Mouse (Mus musculus): Measurements from ENCODE around the gene Ifi213. TPM values are rescaled to one million over a fixed set of nuclear protein-coding genes. Genes with fewer than 3 reads are reported as not detected.
"Not testable (repeated sequence)": the region's sequence is repeated elsewhere in the genome, so short reads cannot be mapped to it uniquely, and the experiment has no call there.

The Ifi213 gene
- polyA plus RNA-seq, 1 experiment from 2014 or later, result not detected

DNA sequence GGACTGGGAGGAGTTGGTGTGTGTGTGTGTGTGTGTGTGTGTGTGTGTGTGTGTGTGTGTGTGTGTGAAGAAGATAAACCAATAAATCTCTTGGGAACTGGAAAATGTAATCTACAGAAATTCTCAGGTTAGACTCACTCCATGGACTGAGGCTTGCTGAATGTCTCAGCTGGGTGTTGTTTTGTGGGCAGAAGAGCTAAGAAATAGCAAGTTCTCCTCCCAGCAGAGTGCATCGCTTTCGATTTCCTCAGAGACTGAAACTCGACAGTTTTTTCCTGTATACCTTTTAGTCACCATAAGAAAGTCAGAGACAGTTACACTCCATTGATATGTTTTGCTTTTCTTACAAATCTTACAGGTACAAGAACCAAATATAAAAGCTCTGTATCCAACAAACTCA, 63.3 kb downstream of the Ifi213 start, which contains the start of gene Ifi214:
Ifi214 (minus strand) TSS at position 167 of the 400 bp plus-strand sequence.
- not testable (repeated sequence) for H3K9me3 ChIP-seq (replicated peaks); H3K4me3 ChIP-seq; H3K4me1 ChIP-seq; H3K27ac ChIP-seq (replicated peaks); H3K27me3 ChIP-seq (ENCODE audit: low read depth, poor library complexity, severe bottlenecking); DNase-seq (ENCODE audit: low spot score); H3K36me3 ChIP-seq
- 90% methylated on average over 3 of the region's 3 CpGs for WGBS

DNA sequence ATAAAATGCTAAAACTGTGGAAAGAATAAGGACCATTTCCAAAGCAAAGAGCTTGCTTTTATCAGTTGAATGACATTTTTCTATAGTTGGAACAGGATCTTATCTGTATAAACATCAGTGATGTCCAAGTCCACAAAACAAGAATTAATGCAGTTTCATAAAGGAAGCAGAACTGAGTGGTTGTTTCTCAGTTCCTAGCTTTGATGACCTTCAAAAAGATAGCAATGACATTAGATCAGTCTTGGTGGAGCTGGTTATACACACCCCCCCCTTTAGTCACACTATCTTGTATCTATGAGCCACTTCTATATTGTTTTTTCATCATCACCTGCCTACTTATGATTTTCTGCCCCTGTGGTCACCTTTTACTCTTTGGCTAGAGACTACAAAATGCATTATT, 77.6 kb downstream of the Ifi213 start:
- Histone ChIP-seq H3K9me3 (replicated peaks) (no peaks in the 10 kb centered on the region), H3K4me1 (no peaks in the 10 kb centered on the region), H3K27me3 (ENCODE audit: low read depth, poor library complexity, severe bottlenecking) (no peaks in the 10 kb centered on the region), H3K36me3 (no peaks in the 10 kb centered on the region), H3K4me3 (no peak overlapping the region), H3K27ac (replicated peaks) (no peak overlapping the region)
- DNase-seq (ENCODE audit: low spot score), result no peak

Small RNA genes lying within 50 kb of the gene (microRNA-seq; reads per million reads assigned to microRNA genes)
- gene Gm44339, result not detected
- gene Gm44481, result not detected

Other genes starting within 250 kb of the Ifi213 start
- 6.7 TPM in 2 replicates for gene Aim2, start 248.4 kb downstream of the Ifi213 start, polyA plus RNA-seq (2016; fragmentation: Nextera tagmentation; extraction: Ambion mirVana)
- 2.0 and 5.3 TPM in 2 replicates for gene Cadm3, start 231.6 kb downstream of the Ifi213 start, polyA plus RNA-seq (2016; fragmentation: Nextera tagmentation; extraction: Ambion mirVana)
- gene Ifi206, start 108.2 kb downstream of the Ifi213 start, polyA plus RNA-seq (2016; fragmentation: Nextera tagmentation; extraction: Ambion mirVana), result not detected in 2 replicates
- not detected in 2 replicates for gene Ifi214, start 63.3 kb downstream of the Ifi213 start, polyA plus RNA-seq (2016; fragmentation: Nextera tagmentation; extraction: Ambion mirVana)
- gene Ifi209, start 31.6 kb upstream of the Ifi213 start, polyA plus RNA-seq (2016; fragmentation: Nextera tagmentation; extraction: Ambion mirVana), result not detected in 2 replicates
- not detected in 2 replicates for gene Ifi208, start 74.4 kb upstream of the Ifi213 start, polyA plus RNA-seq (2016; fragmentation: Nextera tagmentation; extraction: Ambion mirVana)
- gene Ifi207, start 142.5 kb upstream of the Ifi213 start, polyA plus RNA-seq (2016; fragmentation: Nextera tagmentation; extraction: Ambion mirVana), result 0.16 and 0.65 TPM in 2 replicates
- gene Ifi204, start 167.7 kb upstream of the Ifi213 start, polyA plus RNA-seq (2016; fragmentation: Nextera tagmentation; extraction: Ambion mirVana), result 0.59 and 0.96 TPM in 2 replicates

Data from midbrain, embryonic 10.5 days (tissue).